Mouse (Mus musculus) embryo, embryonic 10.5 days (tissue): ENCODE data around the gene Nek4.

Experiments used
- DNase-seq: peaks from one replicate; pipeline ENCODE4 v3.0.0-alpha.2; 2015; ENCODE audit warnings: low spot score

Nek4 gene

DNA sequence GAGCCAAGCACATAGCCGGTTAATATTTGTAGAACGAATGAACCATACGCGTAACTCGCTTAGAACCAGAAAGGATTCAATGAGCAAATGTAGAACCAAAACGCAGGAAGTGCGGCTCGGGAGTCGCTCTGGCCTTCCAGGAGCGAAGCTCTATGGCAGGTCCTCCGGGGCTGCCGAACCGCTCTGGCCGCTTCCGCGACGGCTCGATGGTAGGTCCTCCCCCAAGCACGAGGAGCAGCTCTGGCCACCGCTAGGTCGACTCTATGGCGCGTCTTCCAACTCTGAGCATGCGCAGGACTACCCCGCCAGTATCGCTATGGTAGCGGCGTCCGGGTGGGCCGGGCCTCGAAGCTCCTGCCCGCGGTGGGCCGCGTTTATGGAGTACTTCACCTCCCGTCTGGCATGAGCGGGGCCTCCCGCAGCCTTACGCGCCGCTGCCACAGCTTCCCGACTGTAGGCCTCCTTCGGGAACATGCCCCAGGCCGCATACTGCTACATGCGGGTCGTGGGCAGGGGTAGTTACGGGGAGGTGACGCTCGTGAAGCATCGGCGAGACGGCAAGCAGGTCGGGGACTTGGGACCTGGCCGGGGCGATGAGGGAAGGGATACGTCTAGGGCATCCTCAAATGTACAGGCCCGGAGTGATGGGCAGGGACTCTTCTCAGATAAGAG lies at the start of gene Nek4:
TSS of gene Nek4 (plus strand) at position 224 of the 672 bp plus-strand sequence.
- DNase-seq: peak; percentile 98

DNA sequence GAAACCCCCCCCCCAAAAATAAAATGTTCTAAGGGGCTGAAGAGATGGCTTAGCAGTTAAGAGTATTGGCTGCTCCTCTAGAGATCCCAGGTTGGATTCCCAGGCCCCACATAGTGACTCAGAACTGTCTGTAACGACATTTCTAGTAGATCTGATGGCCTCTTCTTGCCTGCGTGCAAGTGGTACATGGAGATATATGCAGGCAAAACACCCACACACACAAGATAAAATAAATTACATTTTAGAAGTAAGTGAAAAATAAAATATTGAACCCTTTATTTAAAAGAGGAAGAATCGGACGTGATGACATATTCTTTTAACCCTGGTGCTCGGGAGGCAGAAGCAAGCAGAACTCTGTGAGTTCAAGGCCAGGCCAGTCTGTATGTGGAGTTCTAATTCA lies 48.5 kb upstream of the Nek4 start:
- no peak for DNase-seq

DNA sequence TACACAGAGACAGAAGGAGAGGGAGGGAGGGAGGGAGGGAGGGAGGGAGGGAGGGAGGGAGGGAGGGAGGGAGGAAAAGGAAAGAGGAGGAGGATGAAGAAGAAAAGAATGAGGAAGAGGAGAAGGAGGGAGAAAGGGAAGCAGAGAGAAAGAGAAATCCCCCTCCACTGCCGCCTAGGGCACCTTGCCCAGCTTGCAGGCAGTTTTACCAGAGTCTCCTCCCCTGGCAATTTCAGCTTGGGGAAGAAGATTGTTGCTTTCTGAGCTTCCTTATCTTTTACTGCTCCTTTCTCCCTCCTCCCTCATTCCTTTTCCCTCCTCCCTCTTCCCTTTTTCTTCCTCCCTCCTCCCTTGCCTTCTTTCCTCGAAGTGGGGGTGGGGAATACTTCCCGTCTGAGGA lies 48.1 kb upstream of the Nek4 start:
- DNase-seq: no peak

- DNase-seq: no peak
Measured at GRCm38 (mm10) chr14:30904307-30904706, 46.9 kb upstream of the Nek4 start.

DNA sequence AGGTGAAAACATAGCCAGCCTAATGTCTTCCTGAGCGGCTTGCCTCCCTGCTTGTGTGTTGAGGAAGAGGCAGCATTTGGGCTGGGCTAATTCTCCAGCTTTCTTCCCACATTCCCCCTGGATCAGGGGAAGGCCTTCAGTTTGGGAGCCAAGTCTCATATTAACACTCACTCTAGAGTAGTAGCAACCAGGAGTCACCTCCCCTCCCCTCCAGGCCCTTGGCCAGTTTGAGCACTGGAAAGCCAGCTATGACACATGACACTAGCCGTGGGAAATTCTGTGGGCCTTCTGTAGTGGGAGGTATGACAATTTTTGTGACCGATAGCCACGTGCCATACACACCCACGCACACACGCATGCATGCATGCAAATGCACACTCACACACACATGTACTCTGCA lies 45.2 kb upstream of the Nek4 start:
- no peak for DNase-seq

DNA sequence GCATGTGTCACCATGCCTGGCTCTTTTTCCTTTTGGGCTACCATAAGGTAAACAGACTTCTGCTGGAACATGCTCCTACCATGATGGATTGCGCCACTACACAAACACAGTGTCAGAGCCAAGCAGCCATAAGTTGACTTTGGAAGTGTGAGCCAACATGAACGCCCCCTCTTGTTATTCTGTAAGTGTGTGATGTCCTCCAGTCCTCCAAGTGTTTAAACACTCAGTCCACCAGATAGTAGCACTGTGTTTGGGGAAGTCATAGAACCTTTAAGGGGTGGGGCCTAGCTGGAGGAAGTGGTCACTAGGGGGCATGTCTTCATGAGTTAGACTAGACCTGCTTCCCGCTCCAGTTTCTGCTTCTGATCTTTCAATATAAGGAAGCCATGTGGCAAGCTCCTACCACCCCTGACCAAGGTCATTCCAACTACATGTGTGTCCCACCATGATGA lies 43.3 kb upstream of the Nek4 start:
- DNase-seq: no peak

GRCm38 (mm10) chr14:30911141-30911540 lies 40.0 kb upstream of the Nek4 start:
- no peak for DNase-seq

- no peak for DNase-seq
Measured at GRCm38 (mm10) chr14:30912641-30913040, 38.5 kb upstream of the Nek4 start.

GRCm38 (mm10) chr14:30913404-30913803 lies 37.8 kb upstream of the Nek4 start:
- no peak for DNase-seq

- no peak for DNase-seq
Measured at GRCm38 (mm10) chr14:30916516-30916915, 34.7 kb upstream of the Nek4 start.

- peak; percentile 4 for DNase-seq
Measured at GRCm38 (mm10) chr14:30922053-30922670, 29.0 kb upstream of the Nek4 start.

DNA sequence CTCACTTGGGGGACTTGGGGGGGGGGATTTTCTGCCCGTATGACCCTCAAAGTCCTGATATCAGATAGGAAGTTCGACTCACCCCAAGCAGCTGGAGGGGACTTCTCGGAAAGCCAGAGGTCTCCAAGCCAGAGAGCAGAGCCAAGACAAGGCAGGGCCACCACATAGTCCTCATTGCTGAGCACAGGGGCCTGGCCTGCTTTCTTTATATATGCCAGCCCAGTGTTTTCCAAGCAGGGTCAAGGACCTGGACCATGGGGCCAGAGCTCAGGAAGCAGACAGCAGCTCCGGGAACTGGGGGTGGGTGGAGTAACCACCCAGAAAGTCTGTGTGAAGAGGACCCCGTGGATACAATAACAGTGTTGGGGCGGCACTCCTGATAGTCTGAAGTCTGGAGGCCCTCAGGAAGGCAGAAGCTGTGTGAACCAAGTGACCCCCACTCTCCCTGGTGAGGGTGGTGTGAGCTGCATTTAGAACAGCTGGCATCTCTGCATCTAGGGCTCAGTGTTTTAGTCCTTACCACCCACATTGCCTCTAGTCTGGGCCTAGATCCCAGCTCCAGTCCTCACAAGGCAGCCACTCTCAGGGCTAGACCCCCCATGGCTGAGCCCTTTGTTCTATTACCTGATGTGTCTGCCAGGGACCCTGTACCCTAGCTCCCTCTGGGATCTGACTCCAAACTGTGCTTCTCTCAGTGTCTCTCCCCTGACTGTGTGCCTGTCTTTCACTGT lies 27.6 kb upstream of the Nek4 start, which contains the start of gene Itih3:
TSS of gene Itih3 (minus strand) at position 386 of the 731 bp plus-strand sequence.
- no peak for DNase-seq

- DNase-seq: no peak
Measured at GRCm38 (mm10) chr14:30925492-30925891, 25.7 kb upstream of the Nek4 start.

- no peak for DNase-seq
Measured at GRCm38 (mm10) chr14:30930386-30930785, 20.8 kb upstream of the Nek4 start.

DNA sequence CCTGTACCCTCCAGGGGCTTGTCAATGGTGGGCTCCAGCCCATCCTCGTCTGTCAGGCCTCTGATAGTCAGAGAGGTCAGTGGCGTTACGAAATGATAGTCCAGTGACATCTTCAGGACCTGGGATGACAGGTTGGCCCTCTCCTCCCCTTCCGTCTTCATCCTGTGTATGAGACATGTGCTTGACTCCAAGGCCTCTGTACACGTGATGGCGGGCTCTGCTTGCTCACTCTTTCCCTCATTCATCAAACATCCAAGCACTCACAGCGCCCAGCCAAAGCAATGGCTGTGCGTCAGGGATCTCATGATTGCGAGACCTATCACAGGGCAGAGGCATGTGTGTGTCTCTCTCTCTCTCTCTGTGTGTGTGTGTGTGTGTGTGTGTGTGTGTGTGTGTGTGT lies 17.8 kb upstream of the Nek4 start:
- DNase-seq: no peak

- no peak for DNase-seq
Measured at GRCm38 (mm10) chr14:30942254-30942653, 8.9 kb upstream of the Nek4 start.

DNA sequence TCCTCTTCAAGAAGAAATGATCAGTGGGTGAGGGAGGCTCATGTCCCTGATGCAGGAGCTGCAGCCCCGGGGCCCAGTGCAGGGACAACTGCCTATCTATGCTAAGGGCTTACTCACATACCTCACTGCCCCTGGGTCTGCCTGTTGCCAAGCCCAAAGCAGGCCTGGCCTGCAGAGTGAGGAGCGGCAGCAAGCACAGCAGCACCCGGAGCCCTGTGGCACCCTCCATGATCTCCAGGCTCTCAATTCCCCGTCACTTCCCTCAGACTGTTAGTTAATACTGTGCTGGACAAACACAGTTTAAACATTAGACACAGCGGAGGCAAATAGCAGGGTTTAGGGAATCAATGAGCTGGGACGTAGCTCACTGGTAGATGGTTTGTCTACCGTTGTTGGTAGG lies 8.1 kb upstream of the Nek4 start, which contains the start of gene Itih1:
TSS of gene Itih1 (minus strand) at position 252 of the 400 bp plus-strand sequence.
- no peak for DNase-seq

- peak; percentile 69 for DNase-seq
Measured at GRCm38 (mm10) chr14:30943860-30944674, 7.1 kb upstream of the Nek4 start.

DNA sequence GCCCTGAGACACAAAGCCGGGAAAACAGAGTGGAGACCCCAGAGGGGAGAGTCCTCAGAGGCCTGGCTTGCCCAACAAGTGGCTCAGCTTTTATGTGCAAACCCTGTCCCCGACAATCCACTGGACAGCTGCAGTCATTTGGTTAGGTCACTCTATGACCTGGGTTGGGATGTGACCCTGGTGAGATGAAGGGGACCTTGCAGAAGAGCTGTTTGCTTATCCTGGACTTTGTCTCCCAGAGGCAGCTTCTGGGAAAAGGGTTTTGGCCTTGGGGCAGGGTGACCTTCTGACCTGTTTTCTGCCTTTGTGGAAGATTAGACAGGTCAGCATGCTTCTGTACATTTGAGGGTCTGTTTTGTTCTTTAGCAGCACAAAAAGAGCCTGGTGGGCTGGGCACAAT lies 6.4 kb upstream of the Nek4 start:
- DNase-seq: no peak

DNA sequence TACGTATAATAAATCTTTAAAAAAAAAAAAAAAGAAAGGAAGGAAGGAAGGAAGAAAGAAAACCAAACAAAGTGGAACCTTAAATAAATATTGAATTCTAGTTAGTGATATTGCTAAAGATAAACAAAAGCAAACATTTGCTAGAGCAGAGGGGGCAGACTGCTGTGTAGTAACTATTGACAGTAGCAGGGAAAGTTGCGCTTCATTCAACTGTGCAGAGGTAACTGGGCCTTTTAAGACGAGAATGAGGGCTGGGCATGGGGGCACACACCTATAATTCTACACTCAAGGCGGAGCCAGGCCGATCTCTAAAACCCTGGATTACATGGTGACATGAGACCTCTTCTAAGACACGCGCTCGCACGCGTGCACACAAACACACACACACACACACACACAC lies 1.2 kb upstream of the Nek4 start:
- no peak for DNase-seq

- no peak for DNase-seq
Measured at GRCm38 (mm10) chr14:30958517-30958916, 7.3 kb downstream of the Nek4 start.

- DNase-seq: no peak
Measured at GRCm38 (mm10) chr14:30959031-30959430, 7.9 kb downstream of the Nek4 start.
